ENCODE assay signal across 9 mouse cellular contexts in the genomic region with DNA sequence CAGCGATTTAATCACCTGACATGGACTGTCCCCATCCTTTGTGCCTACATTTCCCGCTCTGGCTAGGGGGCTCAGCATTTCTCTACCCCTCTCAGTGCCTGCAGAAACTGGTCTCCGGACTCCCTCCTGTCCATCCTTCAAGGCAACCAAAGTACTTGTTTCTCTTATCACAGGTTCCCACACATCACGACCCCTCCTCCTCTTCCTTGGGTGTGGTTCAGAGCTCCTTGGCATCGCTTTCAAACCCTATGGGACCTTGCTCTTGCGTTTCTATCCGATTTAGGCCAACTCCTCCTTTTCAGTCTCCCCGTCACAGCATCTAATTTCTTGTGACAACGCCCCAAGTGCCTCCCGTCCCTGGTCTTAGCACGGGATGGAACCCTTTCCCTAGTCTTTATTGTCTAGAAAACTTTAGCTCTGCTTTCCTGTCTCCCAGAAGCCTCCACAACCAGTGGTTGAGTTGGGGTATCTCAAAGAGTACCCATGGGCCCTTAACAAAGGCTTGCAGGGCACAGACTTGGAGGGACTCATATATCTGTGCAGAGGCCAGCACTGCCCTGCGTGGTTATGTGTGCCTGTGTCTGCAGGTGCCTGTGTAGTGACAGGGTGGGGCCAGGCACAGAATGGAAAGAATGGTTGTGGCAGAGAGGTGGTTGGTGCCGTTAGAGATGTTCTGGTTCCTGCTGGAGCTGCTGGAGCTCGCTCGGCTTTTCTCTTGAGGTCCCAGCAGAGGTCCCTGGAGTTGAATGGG. TPM values are rescaled to one million over a fixed set of nuclear protein-coding genes. Genes with fewer than 3 reads are reported as not detected.
DNase-seq lines count a peak whose midpoint lies in the region; ATAC-seq and TF ChIP-seq lines count a peak whose summit lies in the region.
"Had no signal": no experiment of that assay in that cellular context is flagged by ENCODE, and none has a peak within 500 bp of the region (broad histone marks: within the 10 kb centered on the region; RNA-seq: fewer than 3 reads in every experiment).

No protein-coding gene starts in this region.

- no peaks in the 10 kb centered on the region for H3K36me3 ChIP-seq in intestine, embryonic 14.5 days (ENCODE audit: control insufficient read depth, insufficient read depth, low read length)
- no peaks in the 10 kb centered on the region for H3K36me3 ChIP-seq in intestine, postnatal 0 days (ENCODE audit: control insufficient read depth, insufficient read depth)
- no peaks in the 10 kb centered on the region for H3K36me3 ChIP-seq in embryonic facial prominence, embryonic 13.5 days
- no peaks in the 10 kb centered on the region for H3K36me3 ChIP-seq in hindbrain, embryonic 10.5 days
- no peaks in the 10 kb centered on the region for H3K36me3 ChIP-seq in midbrain, embryonic 14.5 days (ENCODE audit: control insufficient read depth, insufficient read depth, low read length)
- H3K36me3 ChIP-seq: G1E had no signal

- H3K9me3 ChIP-seq in intestine, embryonic 14.5 days (ENCODE audit: control insufficient read depth, low read length) = no peaks in the 10 kb centered on the region
- H3K9me3 ChIP-seq in intestine, postnatal 0 days (ENCODE audit: control insufficient read depth) = no peaks in the 10 kb centered on the region
- H3K9me3 ChIP-seq in embryonic facial prominence, embryonic 13.5 days = no peaks in the 10 kb centered on the region
- H3K9me3 ChIP-seq in hindbrain, embryonic 10.5 days = no peaks in the 10 kb centered on the region
- no peaks in the 10 kb centered on the region for H3K9me3 ChIP-seq in midbrain, embryonic 14.5 days (ENCODE audit: control insufficient read depth, low read length)
- H3K9me3 ChIP-seq: G1E had no signal

- H3K9ac ChIP-seq in intestine, embryonic 14.5 days (ENCODE audit: low read length) = peak overlapping the region; percentile 22; the same call in 1 of the 2 replicates
- no peak overlapping the region for H3K9ac ChIP-seq in intestine, postnatal 0 days (ENCODE audit: low read depth, low read length)
- H3K9ac ChIP-seq in embryonic facial prominence, embryonic 13.5 days = 0 out of 2 replicates have a peak overlapping the region, but pooled peaks have one; percentile 51
- peak overlapping the region; percentile 34; the same call in 1 of the 2 replicates for H3K9ac ChIP-seq in midbrain, embryonic 14.5 days (replicated peaks; ENCODE audit: low read length)

- H3K4me1 ChIP-seq in intestine, embryonic 14.5 days (replicated peaks; ENCODE audit: control insufficient read depth, insufficient read depth, low read length) = peaks cover 12% of the 10 kb centered on the region; the same call in 1 of the 2 replicates
- no peaks in the 10 kb centered on the region for H3K4me1 ChIP-seq in intestine, postnatal 0 days (replicated peaks; ENCODE audit: control insufficient read depth, insufficient read depth, low read length)
- H3K4me1 ChIP-seq in embryonic facial prominence, embryonic 13.5 days = peaks cover 20% of the 10 kb centered on the region
- peaks cover 47% of the 10 kb centered on the region for H3K4me1 ChIP-seq in hindbrain, embryonic 10.5 days (replicated peaks)
- H3K4me1 ChIP-seq in midbrain, embryonic 14.5 days (ENCODE audit: control insufficient read depth, insufficient read depth, low read length) = peaks cover 36% of the 10 kb centered on the region

- no peak for TF ChIP-seq CTCF in intestine, postnatal 0 days (IDR thresholded peaks at IDR 0.05; ENCODE audit: low read depth)

- H3K4me3 ChIP-seq in intestine, embryonic 14.5 days (ENCODE audit: low read depth, low read length) = peak overlapping the region; percentile 21; the same call in 1 of the 2 replicates
- no peak overlapping the region for H3K4me3 ChIP-seq in intestine, postnatal 0 days (ENCODE audit: low read depth, low read length)
- H3K4me3 ChIP-seq in embryonic facial prominence, embryonic 13.5 days = peak overlapping the region; percentile 32
- H3K4me3 ChIP-seq in hindbrain, embryonic 10.5 days = peak overlapping the region; percentile 44
- H3K4me3 ChIP-seq in midbrain, embryonic 14.5 days (replicated peaks; ENCODE audit: low read depth, low read length) = peak overlapping the region; percentile 25

- 56% methylated on average over 15 of the region's 15 CpGs for WGBS in intestine, embryonic 14.5 days
- 48% methylated on average over 15 of the region's 15 CpGs for WGBS in intestine, postnatal 0 days
- 52% methylated on average over 15 of the region's 15 CpGs for WGBS in embryonic facial prominence, embryonic 13.5 days
- WGBS in hindbrain, embryonic 10.5 days = 55% methylated on average over 15 of the region's 15 CpGs
- 54% methylated on average over 15 of the region's 15 CpGs for WGBS in midbrain, embryonic 14.5 days

- H3K4me2 ChIP-seq in intestine, embryonic 14.5 days (ENCODE audit: low read length) = peak overlapping the region; percentile 47
- no peak overlapping the region for H3K4me2 ChIP-seq in intestine, postnatal 0 days (replicated peaks; ENCODE audit: low read depth)
- peak overlapping the region; percentile 63 for H3K4me2 ChIP-seq in embryonic facial prominence, embryonic 13.5 days
- H3K4me2 ChIP-seq in midbrain, embryonic 14.5 days (ENCODE audit: low read length) = peak overlapping the region; percentile 60

- peaks cover 6% of the 10 kb centered on the region; the same call in 1 of the 2 replicates for H3K27me3 ChIP-seq in intestine, embryonic 14.5 days (replicated peaks; ENCODE audit: control insufficient read depth, insufficient read depth, low read length)
- 0 out of 2 replicates have a peak, but pooled peaks cover 5% of the 10 kb centered on the region for H3K27me3 ChIP-seq in intestine, postnatal 0 days (replicated peaks; ENCODE audit: control insufficient read depth, insufficient read depth, low read length)
- H3K27me3 ChIP-seq in embryonic facial prominence, embryonic 13.5 days = peaks cover 44% of the 10 kb centered on the region
- peaks cover 58% of the 10 kb centered on the region for H3K27me3 ChIP-seq in hindbrain, embryonic 10.5 days (ENCODE audit: insufficient read depth, poor library complexity, severe bottlenecking)
- peaks cover 12% of the 10 kb centered on the region; the same call in 1 of the 2 replicates for H3K27me3 ChIP-seq in midbrain, embryonic 14.5 days (ENCODE audit: control insufficient read depth, insufficient read depth, low read length)

- no peak for ATAC-seq in intestine, embryonic 14.5 days (replicated peaks; ENCODE audit: low FRiP score, low TSS enrichment, low read depth)
- ATAC-seq in intestine, postnatal 0 days = no peak
- ATAC-seq in embryonic facial prominence, embryonic 13.5 days (ENCODE audit: insufficient number of reproducible peaks, insufficient read depth, low FRiP score, low TSS enrichment, low read depth) = no peak
- peak; percentile 11; the same call in 1 of the 2 replicates for ATAC-seq in midbrain, embryonic 14.5 days (ENCODE audit: low FRiP score, low TSS enrichment)
- ATAC-seq in erythroblast, adult 5-6 weeks (replicated peaks; ENCODE audit: low FRiP score, poor library complexity, severe bottlenecking) = no peak

- no peak for DNase-seq in intestine, embryonic 14.5 days (ENCODE audit: low spot score)
- no peak for DNase-seq in hindbrain, embryonic 10.5 days (ENCODE audit: low spot score)
- no peak for DNase-seq in midbrain, embryonic 14.5 days
- DNase-seq in spleen, adult 18-20 months = no peak
- no peak for DNase-seq in thymus, postnatal 4 days

- no peak overlapping the region for H3K27ac ChIP-seq in intestine, embryonic 14.5 days (ENCODE audit: low read depth)
- no peak overlapping the region for H3K27ac ChIP-seq in intestine, postnatal 0 days (ENCODE audit: low read depth, low read length)
- H3K27ac ChIP-seq in embryonic facial prominence, embryonic 13.5 days = no peak overlapping the region
- H3K27ac ChIP-seq in hindbrain, embryonic 10.5 days = peak overlapping the region; percentile 62
- H3K27ac ChIP-seq in midbrain, embryonic 14.5 days (replicated peaks; ENCODE audit: low read depth, low read length) = peak overlapping the region; percentile 67

RNA-seq across cellular contexts. Expression of a gene that starts 51.8 kb away (rescaled TPM):
- polyA plus RNA-seq in intestine, embryonic 14.5 days (2014; fragmentation: Nextera tagmentation; extraction: Ambion mirVana) = 37.2 and 40.6 TPM in 2 replicates
- polyA plus RNA-seq in intestine, postnatal 0 days (2015; fragmentation: Nextera tagmentation; extraction: Ambion mirVana) = 25.7 and 27.7 TPM in 2 replicates
- polyA plus RNA-seq in embryonic facial prominence, embryonic 13.5 days (2015; fragmentation: Nextera tagmentation; extraction: Ambion mirVana) = 27.9 and 28.6 TPM in 2 replicates
- 21.3 and 25.9 TPM in 2 replicates for polyA plus RNA-seq in hindbrain, embryonic 10.5 days (2016; fragmentation: Nextera tagmentation; extraction: Ambion mirVana)
- polyA plus RNA-seq in midbrain, embryonic 14.5 days (2014; fragmentation: Nextera tagmentation; extraction: Ambion mirVana) = 14.3 and 31.7 TPM in 2 replicates
- total RNA-seq in erythroblast, adult 5-6 weeks (2015; ENCODE audit: low replicate concordance) = 171 and 179 TPM in 2 replicates
- 42.5 and 62.7 TPM in 2 replicates for total RNA-seq in erythroblast, adult 5-6 weeks (2017; ENCODE audit: low replicate concordance)

Comparison
In these comparisons a context has a peak if more than half of its experiments do, and no peak if none do; other contexts are left out.
1. H3K27ac ChIP-seq: peak in hindbrain, embryonic 10.5 days (single experiment) and midbrain, embryonic 14.5 days (single experiment); none in intestine, embryonic 14.5 days (single experiment), intestine, postnatal 0 days (single experiment) and embryonic facial prominence, embryonic 13.5 days (single experiment).